ENCODE assay signal across 17 mouse cellular contexts in genomic region chr11:107785288-107785687, GRCm38 (mm10). TPM values are rescaled to one million over a fixed set of nuclear protein-coding genes. Genes with fewer than 3 reads are reported as not detected.
A peak's percentile ranks its signal among the peaks of the same experiment; 100 is the strongest.
DNase-seq lines count a peak whose midpoint lies in the region; ATAC-seq lines count a peak whose summit lies in the region.
"Had no signal": no experiment of that assay in that cellular context is flagged by ENCODE, and none has a peak within 500 bp of the region (broad histone marks: within the 10 kb centered on the region; RNA-seq: fewer than 3 reads in every experiment).

No protein-coding gene starts in this region.

- no peak overlapping the region for H3K4me3 ChIP-seq in hindbrain, embryonic 11.5 days (ENCODE audit: low read depth, low read length)
- H3K4me3 ChIP-seq in hindbrain, embryonic 16.5 days (ENCODE audit: low read length), result no peak overlapping the region
- no peak overlapping the region for H3K4me3 ChIP-seq in hindbrain, embryonic 13.5 days
- H3K4me3 ChIP-seq: embryonic facial prominence, embryonic 15.5 days; limb, embryonic 10.5 days; liver, embryonic 13.5 days had no signal

- H3K36me3 ChIP-seq in hindbrain, embryonic 11.5 days (ENCODE audit: control insufficient read depth, insufficient read depth, low read length), result no peaks in the 10 kb centered on the region
- peaks cover 3% of the 10 kb centered on the region; the same call in 1 of the 2 replicates for H3K36me3 ChIP-seq in hindbrain, embryonic 16.5 days (ENCODE audit: control insufficient read depth, insufficient read depth, low read length)
- peaks cover 31% of the 10 kb centered on the region for H3K36me3 ChIP-seq in hindbrain, embryonic 13.5 days
- H3K36me3 ChIP-seq: embryonic facial prominence, embryonic 15.5 days; limb, embryonic 10.5 days; liver, embryonic 13.5 days had no signal

- H3K4me2 ChIP-seq in hindbrain, embryonic 11.5 days (replicated peaks; ENCODE audit: low read depth, low read length), result no peak overlapping the region
- H3K4me2 ChIP-seq in hindbrain, embryonic 16.5 days (ENCODE audit: low read length), result no peak overlapping the region
- H3K4me2 ChIP-seq in hindbrain, embryonic 13.5 days, result no peak overlapping the region
- H3K4me2 ChIP-seq: embryonic facial prominence, embryonic 15.5 days; liver, embryonic 13.5 days had no signal

- H3K27ac ChIP-seq in hindbrain, embryonic 11.5 days (ENCODE audit: low read depth, low read length), result no peak overlapping the region
- no peak overlapping the region for H3K27ac ChIP-seq in hindbrain, embryonic 16.5 days (ENCODE audit: low read depth, low read length)
- no peak overlapping the region for H3K27ac ChIP-seq in hindbrain, embryonic 13.5 days
- H3K27ac ChIP-seq: embryonic facial prominence, embryonic 15.5 days; limb, embryonic 10.5 days; liver, embryonic 13.5 days had no signal

- 93% methylated on average over 1 of the region's 1 CpGs for WGBS in hindbrain, embryonic 11.5 days
- 69% methylated on average over 1 of the region's 1 CpGs for WGBS in hindbrain, embryonic 16.5 days
- WGBS in hindbrain, embryonic 13.5 days, result 83% methylated on average over 1 of the region's 1 CpGs

- ATAC-seq in hindbrain, embryonic 11.5 days (ENCODE audit: low FRiP score), result peak; percentile 20; the same call in 1 of the 2 replicates
- no peak for ATAC-seq in hindbrain, embryonic 16.5 days
- ATAC-seq in hindbrain, embryonic 13.5 days (ENCODE audit: low FRiP score), result 0 out of 2 replicates have a peak, but pooled peaks have one; percentile 21

- no peak overlapping the region for H3K9ac ChIP-seq in hindbrain, embryonic 11.5 days (ENCODE audit: low read depth, low read length)
- no peak overlapping the region for H3K9ac ChIP-seq in hindbrain, embryonic 16.5 days (ENCODE audit: low read depth, low read length)
- H3K9ac ChIP-seq in hindbrain, embryonic 13.5 days, result no peak overlapping the region
- H3K9ac ChIP-seq: embryonic facial prominence, embryonic 15.5 days; liver, embryonic 13.5 days had no signal

- intact Hi-C loops in left cerebral cortex, postnatal 25 days (cut with DNase I), result no loop called here

- no peaks in the 10 kb centered on the region for H3K27me3 ChIP-seq in hindbrain, embryonic 11.5 days (ENCODE audit: control insufficient read depth, insufficient read depth, low read length)
- H3K27me3 ChIP-seq in hindbrain, embryonic 16.5 days (replicated peaks; ENCODE audit: control insufficient read depth, insufficient read depth, low read length), result no peaks in the 10 kb centered on the region
- H3K27me3 ChIP-seq in hindbrain, embryonic 13.5 days, result no peaks in the 10 kb centered on the region
- H3K27me3 ChIP-seq: embryonic facial prominence, embryonic 15.5 days had no signal

- H3K4me1 ChIP-seq in hindbrain, embryonic 11.5 days (replicated peaks; ENCODE audit: control insufficient read depth, insufficient read depth, low read length), result no peaks in the 10 kb centered on the region
- no peaks in the 10 kb centered on the region for H3K4me1 ChIP-seq in hindbrain, embryonic 16.5 days (ENCODE audit: control insufficient read depth, insufficient read depth, low read depth, low read length)
- H3K4me1 ChIP-seq in hindbrain, embryonic 13.5 days (replicated peaks), result peaks cover 28% of the 10 kb centered on the region
- H3K4me1 ChIP-seq: embryonic facial prominence, embryonic 15.5 days; limb, embryonic 10.5 days; liver, embryonic 13.5 days had no signal

- peak; percentile 46 for DNase-seq in hindbrain, embryonic 11.5 days (ENCODE audit: low spot score)
- DNase-seq in 3T3-L1 (ENCODE audit: low read depth, low spot score), result peak; percentile 33
- DNase-seq in NIH3T3 (ENCODE audit: low read depth), result peak; percentile 11
- no peak for DNase-seq in cerebellum, postnatal 25 days
- DNase-seq in left cerebral cortex, postnatal 25 days (ENCODE audit: low spot score in 2 of 2), result no peak
- DNase-seq: adrenal gland, adult 2 months; cerebellum, adult 8-10 months; kidney, adult 11 months; kidney, postnatal 36 days; liver, embryonic 13.5 days; lung, postnatal 36 days; thymus, adult 18-20 months had no signal

- H3K9me3 ChIP-seq in hindbrain, embryonic 11.5 days (ENCODE audit: control insufficient read depth, low read length), result no peaks in the 10 kb centered on the region
- no peaks in the 10 kb centered on the region for H3K9me3 ChIP-seq in hindbrain, embryonic 16.5 days (ENCODE audit: control insufficient read depth, low read length)
- no peaks in the 10 kb centered on the region for H3K9me3 ChIP-seq in hindbrain, embryonic 13.5 days
- H3K9me3 ChIP-seq: embryonic facial prominence, embryonic 15.5 days; liver, embryonic 13.5 days had no signal

RNA-seq across cellular contexts. Expression of gene Cacng4, which starts 9.1 kb away (rescaled TPM):
- polyA plus RNA-seq in hindbrain, embryonic 11.5 days (2014; fragmentation: Nextera tagmentation; extraction: Ambion mirVana), result 28.6 and 30.7 TPM in 2 replicates
- 46.0 and 48.2 TPM in 2 replicates for polyA plus RNA-seq in hindbrain, embryonic 16.5 days (2015; fragmentation: Nextera tagmentation; extraction: Ambion mirVana)
- polyA plus RNA-seq in hindbrain, embryonic 13.5 days (2015; fragmentation: Nextera tagmentation; extraction: Ambion mirVana), result 50.0 TPM in 2 replicates
- total RNA-seq in left cerebral cortex, postnatal 25 days (2021), result 10 to 100 TPM; 33.5 to 47.4 TPM
- total RNA-seq: granulocyte monocyte progenitor cell, adult 5-6 weeks had no signal

Comparison
In these comparisons a context has a peak if more than half of its experiments do, and no peak if none do; other contexts are left out.
1. DNase-seq: peak in hindbrain, embryonic 11.5 days (single experiment), 3T3-L1 (single experiment) and NIH3T3 (single experiment); none in cerebellum, postnatal 25 days (0 of 2) and left cerebral cortex, postnatal 25 days (0 of 2).